Mouse (Mus musculus): ENCODE data around the gene Spata32.

DNA sequence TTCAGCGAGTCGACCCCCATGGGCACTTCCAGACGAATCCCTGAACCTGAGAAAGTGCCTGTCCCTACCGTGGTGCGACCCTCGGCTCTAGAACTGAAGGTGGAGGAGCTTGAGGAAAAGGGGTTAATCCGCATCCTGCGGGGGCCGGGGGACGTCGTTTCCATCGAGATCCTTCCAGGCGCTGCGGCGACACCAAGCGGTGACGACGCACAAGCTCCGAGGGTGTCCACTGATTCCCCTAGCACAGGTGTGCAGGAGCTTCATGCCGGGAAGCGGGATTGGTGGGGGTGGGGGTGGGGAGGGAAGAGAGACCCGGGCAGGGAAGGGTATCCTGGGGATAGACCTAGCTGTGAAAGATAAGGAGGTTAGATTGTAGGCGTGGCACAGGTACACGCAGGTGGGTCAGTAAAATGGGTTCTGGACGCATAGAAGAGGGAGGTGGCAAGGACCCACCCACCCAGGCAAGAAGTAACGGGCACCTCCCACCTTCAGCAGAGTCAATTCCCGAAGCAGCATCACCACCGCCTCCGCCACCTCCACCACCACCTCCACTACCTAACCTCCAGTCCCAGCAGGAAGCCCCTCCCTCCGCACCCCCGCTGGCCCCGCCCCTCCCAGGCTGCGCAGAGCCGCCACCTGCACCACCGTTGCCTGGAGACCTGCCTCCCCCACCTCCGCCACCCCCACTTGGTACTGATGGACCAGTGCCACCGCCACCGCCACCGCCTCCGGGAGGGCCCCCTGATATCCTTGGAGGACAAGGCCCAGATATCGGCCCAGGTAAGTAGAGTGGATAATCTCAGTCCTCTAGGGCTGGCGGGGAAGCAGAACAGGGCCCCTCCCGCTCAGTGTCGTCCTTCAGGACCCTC lies 25.0 kb downstream of the Spata32 start:
- TF ChIP-seq CTCF (IDR thresholded peaks at IDR 0.05) = peak; percentile 59
- no peak for TF ChIP-seq EP300 (IDR thresholded peaks at IDR 0.05)

Data from lung, postnatal 0 days (tissue).